Mouse (Mus musculus): ENCODE data around the gene Sik2. TPM values are rescaled to one million over a fixed set of nuclear protein-coding genes. Genes with fewer than 3 reads are reported as not detected.

Sik2 gene
- polyA plus RNA-seq, 1 experiment from 2014 or later: 10.8 TPM

DNA sequence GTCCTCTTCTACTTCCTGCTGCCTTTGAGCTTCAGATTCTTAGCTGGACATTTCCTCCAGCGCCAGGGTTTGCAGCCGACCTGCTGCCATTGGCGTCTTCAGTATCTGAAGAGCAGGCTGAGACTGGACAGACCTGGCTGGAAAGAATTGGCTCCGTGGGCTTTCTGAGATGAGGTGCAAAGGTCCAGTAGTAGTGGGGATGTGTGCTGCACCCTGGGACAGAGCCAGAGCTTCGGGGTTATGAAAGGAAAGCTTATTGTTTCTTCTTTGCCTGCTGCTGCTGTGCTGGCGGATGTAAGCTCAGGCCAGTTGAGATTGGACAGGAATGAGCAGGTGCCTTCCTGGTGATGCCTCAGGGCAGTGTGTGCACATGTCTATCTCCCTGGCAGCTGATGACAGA is 134.8 kb downstream of the Sik2 start:
- H3K27ac ChIP-seq (ENCODE audit: low read length): no peak overlapping the region
- peaks cover 76% of the 10 kb centered on the region for H3K36me3 ChIP-seq (ENCODE audit: control insufficient read depth, insufficient read depth)
- no peak overlapping the region for H3K9ac ChIP-seq (ENCODE audit: low read depth, low read length)
- H3K4me3 ChIP-seq (ENCODE audit: low read depth, low read length): no peak overlapping the region
- no peak for ATAC-seq (ENCODE audit: low read depth)
- H3K9me3 ChIP-seq (replicated peaks; ENCODE audit: control insufficient read depth, low read length): no peaks in the 10 kb centered on the region
- no peak overlapping the region for H3K4me2 ChIP-seq (ENCODE audit: low read depth, low read length)
- 89% methylated on average over 6 of the region's 6 CpGs for WGBS (ENCODE audit: insufficient replicate concordance)
- H3K4me1 ChIP-seq (ENCODE audit: control insufficient read depth, low read depth, low read length): no peaks in the 10 kb centered on the region
- no peaks in the 10 kb centered on the region for H3K27me3 ChIP-seq (ENCODE audit: control insufficient read depth, insufficient read depth, low read depth, low read length)

DNA sequence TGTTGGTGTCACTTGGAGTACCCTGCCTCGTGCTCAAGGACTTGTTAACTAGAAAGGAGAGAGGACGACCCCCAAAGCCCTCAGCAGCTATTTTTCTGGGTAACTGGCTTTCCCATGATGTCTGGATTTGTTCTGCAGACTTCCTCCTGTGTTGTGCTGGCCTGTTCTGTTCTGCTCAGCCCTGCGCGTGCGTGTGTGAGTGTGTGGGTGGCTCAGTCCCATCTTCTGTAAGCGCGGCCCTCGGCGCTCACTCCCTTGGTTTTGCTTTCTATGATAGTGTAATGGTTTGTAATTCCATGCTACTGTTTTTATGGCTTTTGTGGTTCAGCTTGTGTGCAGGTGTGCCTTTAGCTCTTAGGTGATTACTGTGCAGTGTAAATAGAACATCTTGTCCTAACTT is 135.7 kb downstream of the Sik2 start:
- Histone ChIP-seq H3K4me3 (ENCODE audit: low read depth, low read length) (no peak overlapping the region), H3K27ac (ENCODE audit: low read length) (no peak overlapping the region), H3K4me2 (ENCODE audit: low read depth, low read length) (no peak overlapping the region), H3K27me3 (ENCODE audit: control insufficient read depth, insufficient read depth, low read depth, low read length) (no peaks in the 10 kb centered on the region), H3K4me1 (ENCODE audit: control insufficient read depth, low read depth, low read length) (no peaks in the 10 kb centered on the region), H3K36me3 (ENCODE audit: control insufficient read depth, insufficient read depth) (peaks cover 77% of the 10 kb centered on the region), H3K9ac (ENCODE audit: low read depth, low read length) (no peak overlapping the region), H3K9me3 (replicated peaks; ENCODE audit: control insufficient read depth, low read length) (no peaks in the 10 kb centered on the region)
- 90% methylated on average over 9 of the region's 9 CpGs for WGBS (ENCODE audit: insufficient replicate concordance)
- no peak for ATAC-seq (ENCODE audit: low read depth)

DNA sequence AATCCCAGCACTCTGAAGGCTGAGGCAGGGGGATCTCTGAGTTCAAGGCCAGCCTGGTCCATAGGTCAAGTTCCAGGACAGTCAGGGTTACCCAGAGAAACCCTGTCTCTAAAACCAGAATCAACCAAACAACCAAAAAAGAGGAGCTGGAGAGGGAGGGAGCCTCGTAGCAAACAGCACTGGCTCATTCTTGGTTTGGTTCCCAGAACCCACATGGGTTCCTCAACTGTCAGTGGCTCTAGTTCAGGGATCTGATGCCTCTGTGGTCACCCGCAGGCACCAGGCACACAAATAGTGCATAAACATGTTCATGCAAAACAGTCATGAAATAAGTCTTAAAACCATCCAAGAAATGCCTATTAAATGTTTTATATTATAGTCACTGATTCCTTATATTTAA is 140.7 kb downstream of the Sik2 start:
- Histone ChIP-seq H3K9me3 (replicated peaks; ENCODE audit: control insufficient read depth, low read length) (no peaks in the 10 kb centered on the region), H3K27ac (ENCODE audit: low read length) (no peak overlapping the region), H3K9ac (ENCODE audit: low read depth, low read length) (no peak overlapping the region), H3K27me3 (ENCODE audit: control insufficient read depth, insufficient read depth, low read depth, low read length) (no peaks in the 10 kb centered on the region), H3K36me3 (ENCODE audit: control insufficient read depth, insufficient read depth) (peaks cover 78% of the 10 kb centered on the region), H3K4me3 (ENCODE audit: low read depth, low read length) (no peak overlapping the region), H3K4me2 (ENCODE audit: low read depth, low read length) (no peak overlapping the region), H3K4me1 (ENCODE audit: control insufficient read depth, low read depth, low read length) (no peaks in the 10 kb centered on the region; the same call in none of the 2 replicates)
- WGBS (ENCODE audit: insufficient replicate concordance): 82% methylated on average over 2 of the region's 2 CpGs
- ATAC-seq (ENCODE audit: low read depth): no peak

DNA sequence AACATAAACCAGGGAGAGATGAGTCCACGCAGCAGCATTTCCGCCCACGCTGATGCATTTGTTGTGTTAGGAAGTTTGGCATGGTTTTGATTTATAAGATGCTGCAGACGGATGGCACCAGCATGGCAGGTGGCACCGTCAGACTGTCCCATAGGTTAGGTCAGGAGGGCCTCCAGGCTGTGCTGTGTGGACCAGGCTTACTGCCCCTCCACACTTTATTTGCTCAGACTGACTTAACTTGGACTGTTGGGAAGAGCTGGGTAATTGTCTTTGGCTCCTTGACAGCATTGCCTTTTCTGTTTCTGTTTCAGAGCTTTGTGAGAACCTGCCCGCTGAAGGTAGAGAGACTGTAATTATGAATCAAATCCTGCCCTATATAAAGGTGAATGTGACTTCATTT is 141.9 kb downstream of the Sik2 start:
- H3K9ac ChIP-seq (ENCODE audit: low read depth, low read length): no peak overlapping the region
- H3K36me3 ChIP-seq (ENCODE audit: control insufficient read depth, insufficient read depth): peaks cover 80% of the 10 kb centered on the region
- no peak overlapping the region for H3K4me2 ChIP-seq (ENCODE audit: low read depth, low read length)
- no peak overlapping the region for H3K4me3 ChIP-seq (ENCODE audit: low read depth, low read length)
- ATAC-seq (ENCODE audit: low read depth): no peak
- no peaks in the 10 kb centered on the region for H3K27me3 ChIP-seq (ENCODE audit: control insufficient read depth, insufficient read depth, low read depth, low read length)
- no peaks in the 10 kb centered on the region; the same call in none of the 2 replicates for H3K4me1 ChIP-seq (ENCODE audit: control insufficient read depth, low read depth, low read length)
- 87% methylated on average over 6 of the region's 6 CpGs for WGBS (ENCODE audit: insufficient replicate concordance)
- no peak overlapping the region for H3K27ac ChIP-seq (ENCODE audit: low read length)
- no peaks in the 10 kb centered on the region for H3K9me3 ChIP-seq (replicated peaks; ENCODE audit: control insufficient read depth, low read length)

DNA sequence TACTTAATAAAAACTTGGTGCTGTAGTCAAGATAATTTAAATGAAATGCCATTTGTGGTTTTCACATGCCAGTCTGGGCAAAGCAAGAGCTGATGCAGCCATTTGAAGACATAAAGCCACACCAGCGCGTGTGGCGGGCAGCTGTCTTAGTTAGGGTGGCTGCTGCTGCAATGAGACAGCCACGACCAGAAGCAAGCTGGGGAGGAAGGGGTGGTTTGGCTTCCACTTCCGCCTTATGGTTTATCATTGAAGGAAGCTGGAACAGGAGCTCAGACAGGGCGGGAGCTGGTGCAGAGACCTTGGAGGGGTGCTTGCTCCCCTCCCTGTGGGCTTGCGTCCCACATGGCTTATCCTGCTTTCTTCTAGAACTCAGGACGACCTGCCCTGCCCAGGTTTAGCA is 143.1 kb downstream of the Sik2 start:
- Histone ChIP-seq H3K4me3 (ENCODE audit: low read depth, low read length) (no peak overlapping the region), H3K27me3 (ENCODE audit: control insufficient read depth, insufficient read depth, low read depth, low read length) (no peaks in the 10 kb centered on the region), H3K9ac (ENCODE audit: low read depth, low read length) (no peak overlapping the region), H3K4me1 (ENCODE audit: control insufficient read depth, low read depth, low read length) (no peaks in the 10 kb centered on the region; the same call in none of the 2 replicates), H3K27ac (ENCODE audit: low read length) (no peak overlapping the region), H3K9me3 (replicated peaks; ENCODE audit: control insufficient read depth, low read length) (no peaks in the 10 kb centered on the region), H3K36me3 (ENCODE audit: control insufficient read depth, insufficient read depth) (peaks cover 89% of the 10 kb centered on the region), H3K4me2 (ENCODE audit: low read depth, low read length) (no peak overlapping the region)
- no peak for ATAC-seq (ENCODE audit: low read depth)
- 43% methylated on average over 8 of the region's 8 CpGs for WGBS (ENCODE audit: insufficient replicate concordance)

DNA sequence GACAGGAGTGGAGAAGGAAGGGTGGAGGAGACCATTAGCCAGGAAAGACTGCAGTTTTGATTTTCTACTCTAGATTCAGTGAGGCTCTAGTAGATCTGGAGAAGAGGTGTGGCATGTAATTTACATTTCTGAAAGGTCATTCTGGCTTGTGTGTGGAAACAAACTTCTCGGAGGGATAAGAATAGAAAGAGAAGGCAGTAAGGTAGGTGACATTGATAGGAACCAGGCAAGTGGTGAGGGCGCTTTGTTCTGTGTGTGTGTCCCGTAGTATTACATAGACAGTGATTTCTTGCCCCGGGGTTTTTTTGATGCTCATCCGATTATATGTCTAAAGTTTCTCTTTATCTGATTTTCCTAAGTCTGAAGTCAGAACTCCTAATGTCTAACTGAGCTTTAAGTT is 144.0 kb downstream of the Sik2 start:
- Histone ChIP-seq H3K9me3 (replicated peaks; ENCODE audit: control insufficient read depth, low read length) (no peaks in the 10 kb centered on the region), H3K4me1 (ENCODE audit: control insufficient read depth, low read depth, low read length) (peaks cover 3% of the 10 kb centered on the region), H3K27ac (ENCODE audit: low read length) (no peak overlapping the region), H3K9ac (ENCODE audit: low read depth, low read length) (no peak overlapping the region), H3K4me2 (ENCODE audit: low read depth, low read length) (no peak overlapping the region), H3K27me3 (ENCODE audit: control insufficient read depth, insufficient read depth, low read depth, low read length) (no peaks in the 10 kb centered on the region), H3K36me3 (ENCODE audit: control insufficient read depth, insufficient read depth) (peaks cover 89% of the 10 kb centered on the region), H3K4me3 (ENCODE audit: low read depth, low read length) (no peak overlapping the region)
- 88% methylated on average over 5 of the region's 5 CpGs for WGBS (ENCODE audit: insufficient replicate concordance)
- no peak for ATAC-seq (ENCODE audit: low read depth)

DNA sequence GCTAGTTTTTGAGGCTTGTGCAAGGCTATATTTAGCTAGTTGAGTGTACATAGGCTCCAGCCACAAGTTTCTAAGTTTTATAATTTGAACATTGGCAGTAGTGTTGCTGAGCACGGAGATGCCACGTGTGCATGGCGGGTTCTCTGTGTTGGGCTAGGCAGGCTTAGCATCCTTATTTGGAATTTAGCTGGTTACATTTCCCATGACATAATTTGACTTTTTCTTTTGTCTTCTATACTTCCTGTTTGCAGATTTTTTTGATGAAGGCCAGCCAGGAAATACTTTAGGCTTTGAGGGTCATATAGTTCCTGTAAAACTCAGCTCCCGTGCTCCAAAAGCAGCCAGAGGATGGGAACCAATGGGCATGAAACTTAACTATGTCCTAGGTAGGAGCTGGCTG is 145.0 kb downstream of the Sik2 start:
- H3K36me3 ChIP-seq (ENCODE audit: control insufficient read depth, insufficient read depth): peaks cover 90% of the 10 kb centered on the region
- 90% methylated on average over 4 of the region's 4 CpGs for WGBS (ENCODE audit: insufficient replicate concordance)

DNA sequence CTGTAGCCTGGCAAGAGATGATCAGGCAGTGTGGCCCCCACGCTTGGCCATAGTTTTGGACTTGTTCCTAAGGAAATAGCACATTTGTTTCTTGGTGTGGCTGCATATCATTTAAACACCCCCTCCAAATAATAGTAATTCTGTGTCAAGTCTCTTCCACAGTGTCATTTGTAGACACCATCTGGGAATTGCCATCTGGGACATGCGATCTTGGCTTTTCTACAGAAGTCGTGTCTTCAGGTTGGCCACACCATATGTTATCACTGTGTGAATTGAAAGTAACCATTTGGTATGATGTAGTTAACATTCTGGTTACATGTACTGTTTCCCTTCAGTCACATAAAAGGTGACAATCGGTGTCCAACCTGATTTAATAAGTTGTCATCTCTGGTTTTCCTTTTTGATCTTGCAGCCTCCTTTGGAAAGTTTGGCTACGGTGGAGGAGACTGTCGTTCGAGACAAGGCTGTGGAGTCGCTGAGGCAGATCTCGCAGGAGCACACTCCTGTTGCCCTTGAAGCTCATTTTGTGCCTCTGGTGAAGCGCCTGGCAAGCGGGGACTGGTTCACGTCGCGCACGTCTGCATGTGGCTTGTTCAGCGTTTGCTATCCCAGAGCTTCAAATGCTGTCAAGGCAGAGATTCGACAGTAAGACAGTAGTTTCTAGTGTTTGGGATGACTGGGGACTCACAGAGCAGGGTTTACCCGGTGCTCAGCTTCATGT is 147.6 kb downstream of the Sik2 start:
- no peak overlapping the region for H3K27ac ChIP-seq (ENCODE audit: low read length)
- 91% methylated on average over 18 of the region's 18 CpGs for WGBS (ENCODE audit: insufficient replicate concordance)
- no peak for ATAC-seq (ENCODE audit: low read depth)
- no peaks in the 10 kb centered on the region for H3K9me3 ChIP-seq (replicated peaks; ENCODE audit: control insufficient read depth, low read length)
- peaks cover 68% of the 10 kb centered on the region for H3K36me3 ChIP-seq (ENCODE audit: control insufficient read depth, insufficient read depth)
- no peak overlapping the region for H3K4me3 ChIP-seq (ENCODE audit: low read depth, low read length)
- H3K27me3 ChIP-seq (ENCODE audit: control insufficient read depth, insufficient read depth, low read depth, low read length): no peaks in the 10 kb centered on the region
- H3K4me2 ChIP-seq (ENCODE audit: low read depth, low read length): no peak overlapping the region
- peaks cover 15% of the 10 kb centered on the region for H3K4me1 ChIP-seq (ENCODE audit: control insufficient read depth, low read depth, low read length)
- H3K9ac ChIP-seq (ENCODE audit: low read depth, low read length): no peak overlapping the region

More for the DNA sequence above, 145.0 kb downstream of the Sik2 start:
- Histone ChIP-seq H3K27ac (ENCODE audit: low read length) (no peak overlapping the region), H3K9me3 (replicated peaks; ENCODE audit: control insufficient read depth, low read length) (no peaks in the 10 kb centered on the region), H3K9ac (ENCODE audit: low read depth, low read length) (no peak overlapping the region), H3K4me3 (ENCODE audit: low read depth, low read length) (no peak overlapping the region), H3K4me1 (ENCODE audit: control insufficient read depth, low read depth, low read length) (peaks cover 4% of the 10 kb centered on the region), H3K4me2 (ENCODE audit: low read depth, low read length) (no peak overlapping the region), H3K27me3 (ENCODE audit: control insufficient read depth, insufficient read depth, low read depth, low read length) (no peaks in the 10 kb centered on the region)
- no peak for ATAC-seq (ENCODE audit: low read depth)

DNA sequence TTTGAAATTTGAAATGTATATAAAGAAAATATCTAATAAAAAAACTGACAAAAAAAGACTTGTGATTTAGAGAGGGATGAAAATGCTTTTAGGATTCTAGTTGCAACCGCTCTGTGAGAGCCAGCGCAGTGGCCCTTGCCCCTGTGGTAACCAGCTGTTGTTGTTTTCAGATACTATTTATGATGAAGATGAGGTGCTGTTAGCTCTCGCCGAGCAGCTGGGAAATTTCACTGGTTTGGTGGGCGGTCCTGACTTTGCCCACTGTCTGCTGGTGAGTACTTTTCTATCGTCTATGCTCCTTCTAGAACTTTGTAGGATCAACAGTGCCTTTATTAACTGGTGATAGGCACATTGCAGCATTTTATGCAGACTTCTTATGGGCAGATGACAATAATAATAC is 150.2 kb downstream of the Sik2 start:
- H3K4me3 ChIP-seq (ENCODE audit: low read depth, low read length): no peak overlapping the region; the same call in 1 of the 2 replicates
- H3K36me3 ChIP-seq (ENCODE audit: control insufficient read depth, insufficient read depth): peaks cover 47% of the 10 kb centered on the region
- no peak overlapping the region for H3K9ac ChIP-seq (ENCODE audit: low read depth, low read length)
- peaks cover 40% of the 10 kb centered on the region for H3K4me1 ChIP-seq (ENCODE audit: control insufficient read depth, low read depth, low read length)
- ATAC-seq (ENCODE audit: low read depth): no peak
- no peaks in the 10 kb centered on the region for H3K9me3 ChIP-seq (replicated peaks; ENCODE audit: control insufficient read depth, low read length)
- H3K27ac ChIP-seq (ENCODE audit: low read length): no peak overlapping the region
- H3K27me3 ChIP-seq (ENCODE audit: control insufficient read depth, insufficient read depth, low read depth, low read length): no peaks in the 10 kb centered on the region
- 86% methylated on average over 6 of the region's 6 CpGs for WGBS (ENCODE audit: insufficient replicate concordance)
- peak overlapping the region; percentile 38; the same call in 1 of the 2 replicates for H3K4me2 ChIP-seq (ENCODE audit: low read depth, low read length)

All from liver, embryonic 16.5 days (tissue).